Mouse (Mus musculus) kidney, adult 8-10 months (tissue): ENCODE data around the gene Map7d1.

ENCODE experiments used
- DNase-seq, 2 experiments: peaks; one replicate each; pipeline ENCODE4 v3.0.0; 2022

Gene Map7d1

DNA sequence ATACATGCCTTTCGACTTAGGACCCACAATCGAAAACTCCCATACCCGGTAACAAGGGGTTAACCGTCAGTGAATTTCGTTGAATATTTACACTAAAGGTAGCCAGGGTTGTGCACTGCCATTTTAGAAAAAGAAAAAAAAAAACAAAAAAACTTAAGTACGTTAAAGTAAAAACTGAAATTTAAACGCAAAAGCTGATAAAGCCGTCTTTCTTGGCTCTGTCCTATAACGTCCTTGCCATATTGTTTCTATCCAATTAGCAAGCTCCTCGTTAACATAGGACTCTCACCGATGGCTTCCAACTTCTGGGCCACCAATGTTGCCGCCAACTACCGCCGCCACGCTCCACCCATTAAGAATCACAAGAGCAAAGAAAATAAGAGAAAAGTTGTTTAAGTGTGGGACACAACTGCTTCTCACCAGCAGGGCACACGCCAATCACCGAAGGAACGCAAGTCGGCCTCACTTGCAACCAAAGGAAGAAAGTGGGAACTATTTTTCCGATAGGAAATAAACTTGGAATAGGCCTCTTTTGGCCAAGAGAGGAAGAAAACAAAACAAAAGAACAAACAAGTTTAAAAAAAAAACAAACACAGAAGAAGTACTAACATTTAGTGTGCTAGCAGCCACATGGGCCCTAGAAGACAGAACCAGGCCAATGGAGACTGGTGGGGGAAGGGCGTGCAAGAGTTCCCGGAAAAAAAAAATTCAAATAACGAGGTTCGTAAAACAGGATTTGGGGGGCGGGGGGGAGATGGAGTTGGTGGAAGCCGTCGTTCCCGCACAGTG lies 54.4 kb downstream of the Map7d1 start:
- DNase-seq, result peak; percentile 41 to 47

DNA sequence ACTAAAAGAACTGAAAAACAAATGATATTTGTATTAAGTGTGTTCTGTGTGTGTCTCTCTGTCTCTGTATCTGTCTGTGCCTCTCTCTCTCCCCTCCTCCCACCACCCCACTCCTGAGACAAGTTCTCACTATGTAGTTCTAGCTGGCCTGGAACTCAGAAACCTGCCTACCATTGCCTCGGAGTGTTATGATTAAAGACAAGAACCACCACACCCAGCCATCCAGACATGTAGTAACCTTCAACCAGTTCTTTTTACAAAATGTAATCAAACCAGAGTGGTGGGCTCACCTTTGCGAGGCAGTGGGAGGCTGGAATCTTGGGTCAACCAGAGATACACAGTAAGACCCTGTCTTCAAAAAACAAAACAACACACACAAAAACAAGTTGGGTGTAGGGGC lies 55.5 kb downstream of the Map7d1 start:
- DNase-seq, result no peak

DNA sequence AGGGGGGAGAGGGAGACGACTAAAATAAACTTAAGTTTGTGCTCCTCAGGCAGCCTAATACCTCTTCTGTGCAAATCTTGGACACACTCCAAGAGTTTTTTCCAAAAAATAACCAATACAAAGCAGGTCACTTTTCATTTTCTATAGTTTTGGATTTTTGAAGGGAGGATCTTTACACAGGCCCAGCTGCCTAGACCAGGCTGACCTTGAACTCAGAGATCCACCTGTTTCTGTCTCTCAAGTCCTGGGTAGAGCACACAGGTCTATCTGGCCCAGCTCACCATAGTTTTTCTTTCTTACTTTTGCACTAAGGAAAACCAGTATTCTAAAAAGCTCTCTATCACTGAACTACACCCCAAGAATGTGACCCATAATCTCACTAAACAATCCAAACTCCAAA lies 56.1 kb downstream of the Map7d1 start:
- DNase-seq, result no peak

DNA sequence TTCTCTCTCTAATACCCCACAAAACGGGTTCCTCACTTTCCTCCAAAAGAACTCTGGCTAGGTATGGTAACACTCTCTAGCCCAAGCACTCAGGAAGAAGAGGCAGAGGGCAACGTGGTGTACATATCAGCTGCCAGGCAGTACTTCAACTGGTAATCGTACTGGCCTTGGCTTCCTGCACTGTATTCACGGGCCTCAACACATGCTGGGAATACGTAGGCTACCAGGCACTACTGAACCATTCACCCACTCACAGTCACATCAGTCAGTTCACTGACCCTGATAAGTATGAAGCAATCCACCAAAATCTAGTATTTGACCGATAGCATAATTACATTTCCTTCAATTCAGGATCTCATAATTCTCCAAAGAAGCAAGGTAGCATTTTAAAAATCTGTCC lies 56.6 kb downstream of the Map7d1 start:
- DNase-seq, result no peak

DNA sequence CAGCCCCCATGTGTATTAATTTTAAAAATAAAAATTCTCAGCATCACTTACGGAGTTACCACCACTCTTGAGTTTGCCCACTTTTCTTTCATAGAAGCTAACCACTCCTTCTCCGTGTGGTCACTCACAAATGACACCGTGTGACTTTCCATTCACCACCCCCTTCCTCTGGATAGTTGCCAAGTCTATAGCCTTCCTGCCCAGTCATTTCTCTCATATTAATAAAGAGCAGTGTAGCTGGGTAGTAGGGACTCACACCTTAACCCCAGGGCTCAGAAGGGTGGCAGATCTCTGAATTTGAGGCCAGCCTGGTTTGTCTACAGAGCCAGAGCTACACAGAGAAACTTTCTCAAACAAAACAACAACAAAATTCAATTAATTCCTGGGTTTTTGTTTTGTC lies 58.7 kb downstream of the Map7d1 start:
- peak in 1 of 2 experiments; percentile 24 for DNase-seq

DNA sequence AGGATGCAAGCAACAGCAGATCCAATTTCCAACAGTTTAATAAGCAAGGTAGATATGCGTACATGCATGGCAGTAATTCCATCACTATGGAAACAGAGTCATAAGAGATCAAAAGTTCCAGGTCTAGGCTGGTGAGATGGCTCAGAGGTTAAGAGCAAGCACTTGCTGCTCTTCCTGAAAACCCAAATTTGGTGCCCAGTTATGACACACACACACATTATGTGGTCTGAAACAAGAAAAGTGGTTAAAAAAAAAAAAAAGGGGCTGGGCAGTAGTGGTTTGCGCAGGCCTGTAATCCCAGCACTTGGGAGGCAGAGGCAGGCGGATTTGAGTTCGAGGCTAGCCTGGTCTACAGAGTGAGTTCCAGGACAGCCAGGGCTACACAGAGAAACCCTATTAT lies 61.2 kb downstream of the Map7d1 start:
- DNase-seq, result no peak

DNA sequence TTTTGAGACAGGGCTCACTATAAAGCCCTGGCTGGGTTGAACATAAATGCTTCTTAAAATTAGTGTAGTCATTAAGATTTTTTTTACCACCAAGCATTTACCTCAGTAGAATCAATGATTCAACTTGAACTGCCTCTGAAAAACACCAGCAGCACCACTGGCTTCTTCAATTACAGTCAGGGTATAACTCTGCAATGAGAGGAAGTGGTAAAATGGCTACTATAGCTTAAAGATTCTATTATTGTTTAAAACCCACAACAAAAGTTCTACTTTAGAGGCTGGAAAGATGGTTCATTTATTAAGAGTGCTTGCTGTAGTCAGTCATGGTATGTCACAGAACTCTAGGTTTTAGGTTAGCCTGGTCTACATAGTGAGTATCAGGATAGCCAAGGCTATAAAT lies 61.9 kb downstream of the Map7d1 start:
- DNase-seq, result no peak

DNA sequence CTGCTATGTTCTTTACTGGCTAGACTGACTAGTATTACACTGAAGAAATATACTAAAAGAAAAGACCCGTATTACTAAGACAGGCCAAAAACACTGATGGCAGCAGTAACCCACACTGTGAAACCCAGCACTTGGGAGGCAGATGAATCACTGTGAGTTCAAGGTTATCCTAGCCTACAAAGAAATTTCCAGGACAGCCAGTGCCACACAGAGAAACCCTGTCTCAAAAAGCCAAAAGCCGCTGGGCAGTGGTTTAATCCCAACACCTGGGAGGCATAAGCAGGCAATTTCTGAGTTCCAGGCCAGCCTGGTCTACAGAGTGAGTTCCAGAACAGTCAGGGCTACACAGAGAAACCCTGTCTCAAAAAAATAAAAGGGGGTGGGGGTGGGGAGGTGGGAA lies 65.5 kb downstream of the Map7d1 start:
- DNase-seq, result no peak

DNA sequence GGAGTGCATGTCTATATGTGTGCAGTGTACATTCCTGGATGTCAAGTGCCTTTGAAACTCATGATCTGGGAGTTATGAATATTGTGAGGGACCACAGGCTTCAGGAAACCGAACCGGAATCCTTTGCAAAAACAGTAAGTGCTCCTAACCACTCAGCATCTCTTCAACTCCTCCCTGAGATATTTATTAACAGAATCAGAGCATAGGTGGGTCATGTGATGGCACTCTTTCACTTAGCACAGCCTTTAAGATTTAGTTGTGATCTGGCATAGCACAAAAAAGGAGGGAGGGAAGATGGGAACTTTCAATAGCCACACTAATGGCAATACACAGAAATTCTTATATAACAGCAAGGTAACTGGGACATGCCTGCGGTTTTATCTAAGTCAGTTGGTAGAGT lies 69.0 kb downstream of the Map7d1 start:
- DNase-seq, result peak in 1 of 2 experiments; percentile 54

DNA sequence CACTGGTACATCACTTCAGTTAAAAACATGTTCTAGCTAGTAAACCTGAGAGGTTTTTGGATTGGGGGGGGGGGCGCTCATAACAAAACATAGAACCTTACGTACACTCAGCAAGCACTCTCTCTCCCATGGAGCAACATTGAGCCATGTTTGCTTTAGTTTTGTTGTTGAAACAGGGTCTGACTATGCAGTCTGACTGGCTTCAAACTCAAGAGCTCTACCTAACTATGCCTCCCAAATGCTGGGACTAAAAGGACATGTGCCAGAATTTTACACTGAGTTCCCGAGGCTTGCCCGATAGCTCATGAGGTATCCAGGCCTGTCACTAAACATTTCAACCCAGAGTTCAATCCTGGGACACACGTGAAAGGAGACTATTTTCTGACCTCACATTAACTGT lies 73.1 kb downstream of the Map7d1 start:
- no peak for DNase-seq
